Mouse (Mus musculus): Measurements from ENCODE around the gene Sorcs3.

GRCm38 (mm10) chr19:48280273-48280672 is 74.4 kb downstream of the Sorcs3 start:
- TF ChIP-seq CTCF (conservative IDR thresholded peaks at IDR 0.05; ENCODE audit: insufficient read depth, insufficient read length, low read depth, low read length) (no peak), POLR2A (IDR thresholded peaks at IDR 0.05; ENCODE audit: low read depth, low read length) (no peak)
